Mouse (Mus musculus) gastrocnemius, adult 18-20 months (tissue): ENCODE measurements at regions not wholly inside any gene's neighbourhood (a gene's known extent, or its start where the extent isn't known, plus 50 kb on each side); places are given as distances from the start of the nearest gene placed in this dataset.

ENCODE experiments used
- DNase-seq: peaks from one replicate; pipeline ENCODE4 v3.0.0; 2021; ENCODE audit warnings: low spot score

GRCm38 (mm10) chr8:8219701-8220394, 441.2 kb downstream of the Efnb2 start:
- no peak for DNase-seq

- no peak for DNase-seq
Observed at GRCm38 (mm10) chr8:8193036-8193435, 468.0 kb downstream of the Efnb2 start.

GRCm38 (mm10) chr8:8186046-8186445, 475.0 kb downstream of the Efnb2 start:
- no peak for DNase-seq

GRCm38 (mm10) chr8:8183233-8183622, 477.8 kb downstream of the Efnb2 start:
- no peak for DNase-seq

GRCm38 (mm10) chr8:8182616-8183232, 478.3 kb downstream of the Efnb2 start:
- DNase-seq: no peak

- DNase-seq: no peak
Observed at GRCm38 (mm10) chr8:8182108-8182507, 478.9 kb downstream of the Efnb2 start.

- DNase-seq: no peak
Observed at GRCm38 (mm10) chr8:8174286-8174685, 486.8 kb downstream of the Efnb2 start.

- no peak for DNase-seq
Observed at GRCm38 (mm10) chr8:8168674-8169073, 492.4 kb downstream of the Efnb2 start.

- DNase-seq: no peak
Observed at GRCm38 (mm10) chr8:8168250-8168649, 492.8 kb downstream of the Efnb2 start.

GRCm38 (mm10) chr8:8147527-8147926, 513.5 kb downstream of the Efnb2 start:
- no peak for DNase-seq

GRCm38 (mm10) chr8:8142933-8143495, 518.0 kb downstream of the Efnb2 start:
- no peak for DNase-seq

GRCm38 (mm10) chr8:8142461-8142860, 518.6 kb downstream of the Efnb2 start:
- DNase-seq: no peak

GRCm38 (mm10) chr8:8139720-8140119, 521.3 kb downstream of the Efnb2 start:
- DNase-seq: no peak

- no peak for DNase-seq
Observed at GRCm38 (mm10) chr8:8133001-8133785, 527.8 kb downstream of the Efnb2 start.

- no peak for DNase-seq
Observed at GRCm38 (mm10) chr8:8131961-8132376, 529.1 kb downstream of the Efnb2 start.

GRCm38 (mm10) chr8:8130806-8131205, 530.2 kb downstream of the Efnb2 start:
- no peak for DNase-seq

GRCm38 (mm10) chr8:8115595-8116429, 545.2 kb downstream of the Efnb2 start:
- no peak for DNase-seq

- no peak for DNase-seq
Observed at GRCm38 (mm10) chr8:8114604-8115003, 546.4 kb downstream of the Efnb2 start.

GRCm38 (mm10) chr8:8109785-8110350, 551.2 kb downstream of the Efnb2 start:
- no peak for DNase-seq

GRCm38 (mm10) chr8:8103492-8103891, 557.5 kb downstream of the Efnb2 start:
- no peak for DNase-seq
